Mouse (Mus musculus) embryonic facial prominence, embryonic 11.5 days (tissue): ENCODE measurements around the gene Tmem145. TPM values are rescaled to one million over a fixed set of nuclear protein-coding genes. Genes with fewer than 3 reads are reported as not detected.

Experiments used
- ATAC-seq: fragments of 200-750 bp; cut with Nextera tagmentation; replicated peaks from 2 replicates; pipeline ENCODE4 v1.8.0; 2017; ENCODE audit warnings: low read depth; ENCODE audit not compliant: insufficient number of reproducible peaks, low FRiP score, low TSS enrichment
- DNase-seq: peaks from one replicate; pipeline ENCODE4 v3.0.0-alpha.2; 2015; ENCODE audit warnings: low spot score
- H3K27ac ChIP-seq: fragments of 300-500 bp; sonication (generic); replicated peaks from 2 replicates; pipeline ENCODE4 v1.5.1; 2014; ENCODE audit warnings: mild to moderate bottlenecking, low read depth, low read length, control low read depth
- H3K27me3 ChIP-seq: fragments of 300-500 bp; sonication (generic); 2 replicates; pipeline ENCODE4 v1.6.1; 2014; ENCODE audit warnings: mild to moderate bottlenecking, low read length, moderate library complexity, mixed read lengths; ENCODE audit not compliant: control insufficient read depth, insufficient read depth
- H3K36me3 ChIP-seq: fragments of 300-500 bp; sonication (generic); replicated peaks from 2 replicates; pipeline ENCODE4 v1.6.1; 2014; ENCODE audit warnings: low read depth, mild to moderate bottlenecking, low read length, moderate library complexity, mixed read lengths; ENCODE audit not compliant: control insufficient read depth, insufficient read depth
- H3K4me1 ChIP-seq: fragments of 300-500 bp; sonication (generic); 2 replicates; pipeline ENCODE4 v1.6.1; 2014; ENCODE audit warnings: low read length, mixed read lengths; ENCODE audit not compliant: control insufficient read depth, insufficient read depth
- H3K4me2 ChIP-seq: fragments of 300-500 bp; sonication (generic); 2 replicates; pipeline ENCODE4 v1.6.1; 2014; ENCODE audit warnings: low read depth, mild to moderate bottlenecking, control low read depth, low read length, moderate library complexity
- H3K4me3 ChIP-seq: fragments of 300-500 bp; sonication (generic); 2 replicates; pipeline ENCODE4 v1.5.1; 2014; ENCODE audit warnings: low read depth, low read length, control low read depth
- H3K9ac ChIP-seq: fragments of 300-500 bp; sonication (generic); replicated peaks from 2 replicates; pipeline ENCODE4 v1.6.1; 2014; ENCODE audit warnings: mild to moderate bottlenecking, control low read depth, low read length
- H3K9me3 ChIP-seq: fragments of 300-500 bp; sonication (generic); replicated peaks from 2 replicates; pipeline ENCODE4 v1.6.1; 2016; ENCODE audit warnings: mild to moderate bottlenecking, low read length, inconsistent platforms, mixed read lengths; ENCODE audit not compliant: control insufficient read depth
- WGBS: fragments of 180-500 bp; shearing (Covaris S2); extraction: QIAGEN DNeasy Blood & Tissue Kit; methylation state at CpG from one replicate; pipeline ENCODE4 v1.1.7; 2014; 5-methylcytosine and 5-hydroxymethylcytosine counted together
- polyA plus RNA-seq: library from polyadenylated mRNA; unstranded; fragments of >200 nt; fragmentation: Nextera tagmentation; extraction: Ambion mirVana; gene quantifications from 2 replicates; pipeline ENCODE4 v1.2.1, GENCODE M21; 2014

Tmem145 gene
- polyA plus RNA-seq, 1 experiment from 2014 or later: 0.91 TPM

- no peaks in the 10 kb centered on the region for H3K9me3 ChIP-seq
- 70% methylated on average over 7 of the region's 7 CpGs for WGBS
- H3K27ac ChIP-seq: no peak overlapping the region
- DNase-seq: no peak
- H3K27me3 ChIP-seq: no peaks in the 10 kb centered on the region
- H3K4me3 ChIP-seq: no peak overlapping the region
- H3K4me2 ChIP-seq: no peak overlapping the region
- no peaks in the 10 kb centered on the region for H3K4me1 ChIP-seq
- ATAC-seq: no peak
- peaks cover 31% of the 10 kb centered on the region for H3K36me3 ChIP-seq
- no peak overlapping the region for H3K9ac ChIP-seq
Measured at GRCm38 (mm10) chr7:25292107-25292506, 13.8 kb upstream of the Tmem145 start.

- H3K36me3 ChIP-seq: peaks cover 28% of the 10 kb centered on the region
- no peaks in the 10 kb centered on the region for H3K4me1 ChIP-seq
- H3K27me3 ChIP-seq: no peaks in the 10 kb centered on the region
- no peak overlapping the region for H3K9ac ChIP-seq
- no peaks in the 10 kb centered on the region for H3K9me3 ChIP-seq
- 76% methylated on average over 10 of the region's 10 CpGs for WGBS
- H3K4me2 ChIP-seq: no peak overlapping the region
- H3K4me3 ChIP-seq: no peak overlapping the region
- no peak for DNase-seq
- no peak overlapping the region for H3K27ac ChIP-seq
- ATAC-seq: no peak
Measured at GRCm38 (mm10) chr7:25293191-25293739, 12.6 kb upstream of the Tmem145 start.

GRCm38 (mm10) chr7:25294495-25294894 lies 11.4 kb upstream of the Tmem145 start:
- no peaks in the 10 kb centered on the region for H3K9me3 ChIP-seq
- ATAC-seq: no peak
- H3K4me3 ChIP-seq: no peak overlapping the region
- H3K27ac ChIP-seq: no peak overlapping the region
- WGBS: 92% methylated on average over 4 of the region's 4 CpGs
- H3K4me1 ChIP-seq: no peaks in the 10 kb centered on the region
- H3K9ac ChIP-seq: no peak overlapping the region
- H3K4me2 ChIP-seq: no peak overlapping the region
- DNase-seq: no peak
- H3K36me3 ChIP-seq: peaks cover 19% of the 10 kb centered on the region
- H3K27me3 ChIP-seq: no peaks in the 10 kb centered on the region

- no peak overlapping the region for H3K4me2 ChIP-seq
- 92% methylated on average over 12 of the region's 12 CpGs for WGBS
- H3K9me3 ChIP-seq: no peaks in the 10 kb centered on the region
- H3K27me3 ChIP-seq: no peaks in the 10 kb centered on the region
- no peak overlapping the region for H3K9ac ChIP-seq
- no peak overlapping the region for H3K27ac ChIP-seq
- no peak overlapping the region; the same call in 1 of the 2 replicates for H3K4me3 ChIP-seq
- no peaks in the 10 kb centered on the region for H3K4me1 ChIP-seq
- ATAC-seq: no peak
- no peak for DNase-seq
- peaks cover 14% of the 10 kb centered on the region for H3K36me3 ChIP-seq
Measured at GRCm38 (mm10) chr7:25294960-25295722, 10.8 kb upstream of the Tmem145 start.

GRCm38 (mm10) chr7:25296945-25297453 lies 8.9 kb upstream of the Tmem145 start:
- Histone ChIP-seq H3K9me3 (no peaks in the 10 kb centered on the region), H3K4me3 (peak overlapping the region; percentile 65), H3K27ac (peak overlapping the region; percentile 96), H3K4me1 (no peaks in the 10 kb centered on the region), H3K36me3 (peaks cover 8% of the 10 kb centered on the region), H3K27me3 (no peaks in the 10 kb centered on the region), H3K4me2 (peak overlapping the region; percentile 78), H3K9ac (peak overlapping the region; percentile 87)
- 2% methylated on average over 21 of the region's 21 CpGs for WGBS
- peak; percentile 68 for DNase-seq
- ATAC-seq: no peak; the same call in 1 of the 2 replicates

GRCm38 (mm10) chr7:25297454-25298325 lies 8.2 kb upstream of the Tmem145 start, which contains the start of gene Pafah1b3:
Gene Pafah1b3 (minus strand): TSS chr7:25297986.
- Histone ChIP-seq H3K9me3 (no peaks in the 10 kb centered on the region), H3K4me3 (peak within 1 kb of the TSS; percentile 65), H3K4me1 (no peaks in the 10 kb centered on the region), H3K4me2 (peak within 1 kb of the TSS; percentile 78), H3K27me3 (no peaks in the 10 kb centered on the region), H3K36me3 (peaks cover 2% of the 10 kb centered on the region), H3K27ac (peak within 1 kb of the TSS; percentile 96), H3K9ac (peak within 1 kb of the TSS; percentile 87)
- DNase-seq: peak; percentile 97
- under 1% methylated on average over 51 of the region's 52 CpGs for WGBS
- ATAC-seq: peak; percentile 88

- Histone ChIP-seq H3K27me3 (no peaks in the 10 kb centered on the region; the same call in 1 of the 2 replicates), H3K9me3 (no peaks in the 10 kb centered on the region), H3K4me2 (no peak within 1 kb of the TSS), H3K27ac (no peak within 1 kb of the TSS), H3K4me3 (no peak within 1 kb of the TSS), H3K36me3 (no peaks in the 10 kb centered on the region), H3K9ac (no peak within 1 kb of the TSS), H3K4me1 (peaks cover under 1% of the 10 kb centered on the region; the same call in 1 of the 2 replicates)
- ATAC-seq (no peak; the same call in 1 of the 2 replicates), DNase-seq (peak; percentile 73)
- WGBS: 55% methylated on average over 19 of the region's 19 CpGs
Measured at GRCm38 (mm10) chr7:25301063-25301462, 4.8 kb upstream of the Tmem145 start, which contains the start of gene Prr19. Gene Prr19 (plus strand): TSS chr7:25301411.
